Mouse (Mus musculus) kidney, adult 2 months (tissue): ENCODE data around the gene Zic2.

Experiments used
- CTCF ChIP-seq: fragments of 200-500 bp; conservative IDR thresholded peaks from 2 replicates; pipeline ENCODE4 v1.5.1; 2011; ENCODE audit warnings: low read depth, mild to moderate bottlenecking, control low read depth, low read length, moderate library complexity, mixed read lengths; ENCODE audit not compliant: insufficient read depth, insufficient read length
- POLR2A ChIP-seq: fragments of 200-500 bp; IDR thresholded peaks from one replicate; pipeline ENCODE4 v1.6.1; 2011; ENCODE audit warnings: low read depth, low read length, control low read depth

DNA sequence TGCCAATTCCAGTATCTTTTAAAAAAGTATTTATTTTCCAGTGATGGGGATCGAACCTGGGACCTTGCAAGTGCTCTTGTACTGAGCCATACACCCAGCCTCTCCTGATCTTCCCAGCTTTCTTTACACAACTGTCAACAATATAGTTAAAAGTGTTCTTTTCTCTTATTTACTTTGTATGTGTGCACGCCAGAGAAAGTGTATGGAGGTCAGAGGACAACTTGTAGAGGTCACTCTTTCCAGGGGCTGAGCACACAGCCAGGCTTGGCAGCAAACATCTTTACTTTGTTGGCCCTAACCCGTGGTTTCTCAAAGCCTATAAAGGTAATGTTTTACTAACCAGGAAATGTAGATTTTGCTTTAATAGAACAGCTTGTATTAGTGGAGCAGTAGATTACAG lies 36.3 kb downstream of the Zic2 start:
- TF ChIP-seq CTCF (no peak), POLR2A (no peak)
